Mouse (Mus musculus) embryo, embryonic 11 days (tissue): ENCODE data around the gene Olfml2b.

ENCODE experiments used
- DNase-seq: peaks from one replicate; pipeline ENCODE4 v3.0.0-alpha.2; 2015

Olfml2b gene

GRCm38 (mm10) chr1:170647381-170647780, 3.0 kb downstream of the Olfml2b start:
- no peak for DNase-seq

GRCm38 (mm10) chr1:170647971-170648514, 3.7 kb downstream of the Olfml2b start:
- DNase-seq: no peak

- no peak for DNase-seq
Observed at GRCm38 (mm10) chr1:170651046-170651723, 6.9 kb downstream of the Olfml2b start.

- no peak for DNase-seq
Observed at GRCm38 (mm10) chr1:170651989-170652740, 7.8 kb downstream of the Olfml2b start.

GRCm38 (mm10) chr1:170655280-170655917, 11.1 kb downstream of the Olfml2b start:
- peak; percentile 45 for DNase-seq

- no peak for DNase-seq
Observed at GRCm38 (mm10) chr1:170656518-170657227, 12.3 kb downstream of the Olfml2b start.

- DNase-seq: no peak
Observed at GRCm38 (mm10) chr1:170657228-170657521, 12.8 kb downstream of the Olfml2b start.

- peak; percentile 30 for DNase-seq
Observed at GRCm38 (mm10) chr1:170657643-170658314, 13.4 kb downstream of the Olfml2b start.

GRCm38 (mm10) chr1:170659260-170659659, 14.9 kb downstream of the Olfml2b start:
- no peak for DNase-seq

GRCm38 (mm10) chr1:170664620-170665185, 20.4 kb downstream of the Olfml2b start:
- no peak for DNase-seq

GRCm38 (mm10) chr1:170665200-170665599, 20.9 kb downstream of the Olfml2b start:
- no peak for DNase-seq

- no peak for DNase-seq
Observed at GRCm38 (mm10) chr1:170674184-170674775, 29.9 kb downstream of the Olfml2b start.

- DNase-seq: no peak
Observed at GRCm38 (mm10) chr1:170677681-170678080, 33.3 kb downstream of the Olfml2b start.

GRCm38 (mm10) chr1:170678861-170679260, 34.5 kb downstream of the Olfml2b start:
- DNase-seq: no peak

GRCm38 (mm10) chr1:170679624-170680023, 35.3 kb downstream of the Olfml2b start:
- DNase-seq: no peak

- no peak for DNase-seq
Observed at GRCm38 (mm10) chr1:170683863-170684262, 39.5 kb downstream of the Olfml2b start.

GRCm38 (mm10) chr1:170689773-170690172, 45.4 kb downstream of the Olfml2b start:
- no peak for DNase-seq

GRCm38 (mm10) chr1:170691301-170691700, 47.0 kb downstream of the Olfml2b start:
- no peak for DNase-seq

- no peak for DNase-seq
Observed at GRCm38 (mm10) chr1:170694821-170695291, 50.5 kb downstream of the Olfml2b start.

- DNase-seq: no peak
Observed at GRCm38 (mm10) chr1:170695326-170695725, 51.0 kb downstream of the Olfml2b start.

- DNase-seq: no peak
Observed at GRCm38 (mm10) chr1:170696996-170697395, 52.7 kb downstream of the Olfml2b start.
